Mouse (Mus musculus): ENCODE results near the gene Jaml. TPM values are rescaled to one million over a fixed set of nuclear protein-coding genes. Genes with fewer than 3 reads are reported as not detected.

The Jaml gene
- polyA plus RNA-seq, 1 experiment, result not detected

- H3K27ac ChIP-seq (ENCODE audit: control insufficient read depth, insufficient read depth, low read depth, low read length), result no peak overlapping the region
- TF ChIP-seq CTCF (IDR thresholded peaks at IDR 0.05; ENCODE audit: control insufficient read depth, insufficient read depth, insufficient replicate concordance, low read depth, low read length) (peak; percentile 86), POLR2A (IDR thresholded peaks at IDR 0.05; ENCODE audit: control insufficient read depth, low read depth, low read length) (no peak)
- peaks cover 13% of the 10 kb centered on the region for H3K4me1 ChIP-seq (ENCODE audit: control insufficient read depth, insufficient read depth, low read length)
- no peak overlapping the region for H3K4me3 ChIP-seq (ENCODE audit: control insufficient read depth, low read depth, low read length)
- H3K27me3 ChIP-seq (ENCODE audit: control insufficient read depth, insufficient read depth, low read length), result no peaks in the 10 kb centered on the region
- H3K36me3 ChIP-seq (ENCODE audit: control insufficient read depth, insufficient read depth, low read length), result no peaks in the 10 kb centered on the region
Measured at GRCm38 (mm10) chr9:45121769-45122168, 42.8 kb downstream of the Jaml start.

- H3K27me3 ChIP-seq (ENCODE audit: control insufficient read depth, insufficient read depth, low read length), result no peaks in the 10 kb centered on the region
- no peak overlapping the region for H3K27ac ChIP-seq (ENCODE audit: control insufficient read depth, insufficient read depth, low read depth, low read length)
- no peak overlapping the region for H3K4me3 ChIP-seq (ENCODE audit: control insufficient read depth, low read depth, low read length)
- H3K36me3 ChIP-seq (ENCODE audit: control insufficient read depth, insufficient read depth, low read length), result no peaks in the 10 kb centered on the region
- no peak for TF ChIP-seq POLR2A (IDR thresholded peaks at IDR 0.05; ENCODE audit: control insufficient read depth, low read depth, low read length)
- TF ChIP-seq CTCF (IDR thresholded peaks at IDR 0.05; ENCODE audit: control insufficient read depth, insufficient read depth, insufficient replicate concordance, low read depth, low read length), result no peak
- H3K4me1 ChIP-seq (ENCODE audit: control insufficient read depth, insufficient read depth, low read length), result peaks cover 15% of the 10 kb centered on the region
Measured at GRCm38 (mm10) chr9:45122209-45122761, 43.3 kb downstream of the Jaml start.

- Histone ChIP-seq H3K4me1 (ENCODE audit: control insufficient read depth, insufficient read depth, low read length) (peaks cover 23% of the 10 kb centered on the region), H3K36me3 (ENCODE audit: control insufficient read depth, insufficient read depth, low read length) (no peaks in the 10 kb centered on the region), H3K27me3 (ENCODE audit: control insufficient read depth, insufficient read depth, low read length) (no peaks in the 10 kb centered on the region), H3K27ac (ENCODE audit: control insufficient read depth, insufficient read depth, low read depth, low read length) (no peak overlapping the region), H3K4me3 (ENCODE audit: control insufficient read depth, low read depth, low read length) (peak overlapping the region; percentile 1; the same call in 1 of the 2 replicates)
- TF ChIP-seq CTCF (IDR thresholded peaks at IDR 0.05; ENCODE audit: control insufficient read depth, insufficient read depth, insufficient replicate concordance, low read depth, low read length) (no peak), POLR2A (IDR thresholded peaks at IDR 0.05; ENCODE audit: control insufficient read depth, low read depth, low read length) (no peak)
Measured at GRCm38 (mm10) chr9:45125211-45125610, 46.2 kb downstream of the Jaml start.

GRCm38 (mm10) chr9:45126941-45127340 lies 48.0 kb downstream of the Jaml start:
- Histone ChIP-seq H3K27me3 (ENCODE audit: control insufficient read depth, insufficient read depth, low read length) (no peaks in the 10 kb centered on the region), H3K27ac (ENCODE audit: control insufficient read depth, insufficient read depth, low read depth, low read length) (no peak overlapping the region), H3K4me3 (ENCODE audit: control insufficient read depth, low read depth, low read length) (no peak overlapping the region), H3K4me1 (ENCODE audit: control insufficient read depth, insufficient read depth, low read length) (peaks cover 23% of the 10 kb centered on the region), H3K36me3 (ENCODE audit: control insufficient read depth, insufficient read depth, low read length) (no peaks in the 10 kb centered on the region)
- TF ChIP-seq POLR2A (IDR thresholded peaks at IDR 0.05; ENCODE audit: control insufficient read depth, low read depth, low read length), result no peak
- TF ChIP-seq CTCF (IDR thresholded peaks at IDR 0.05; ENCODE audit: control insufficient read depth, insufficient read depth, insufficient replicate concordance, low read depth, low read length), result no peak

GRCm38 (mm10) chr9:45130119-45130518 lies 51.1 kb downstream of the Jaml start:
- H3K4me1 ChIP-seq (ENCODE audit: control insufficient read depth, insufficient read depth, low read length), result peaks cover 23% of the 10 kb centered on the region
- H3K27ac ChIP-seq (ENCODE audit: control insufficient read depth, insufficient read depth, low read depth, low read length), result no peak overlapping the region
- no peaks in the 10 kb centered on the region for H3K36me3 ChIP-seq (ENCODE audit: control insufficient read depth, insufficient read depth, low read length)
- TF ChIP-seq POLR2A (IDR thresholded peaks at IDR 0.05; ENCODE audit: control insufficient read depth, low read depth, low read length) (no peak), CTCF (IDR thresholded peaks at IDR 0.05; ENCODE audit: control insufficient read depth, insufficient read depth, insufficient replicate concordance, low read depth, low read length) (no peak)
- H3K4me3 ChIP-seq (ENCODE audit: control insufficient read depth, low read depth, low read length), result no peak overlapping the region
- no peaks in the 10 kb centered on the region for H3K27me3 ChIP-seq (ENCODE audit: control insufficient read depth, insufficient read depth, low read length)

GRCm38 (mm10) chr9:45133484-45134310 lies 54.7 kb downstream of the Jaml start:
- Histone ChIP-seq H3K4me1 (ENCODE audit: control insufficient read depth, insufficient read depth, low read length) (peaks cover 3% of the 10 kb centered on the region; the same call in 1 of the 2 replicates), H3K27me3 (ENCODE audit: control insufficient read depth, insufficient read depth, low read length) (peaks cover 3% of the 10 kb centered on the region; the same call in 1 of the 2 replicates), H3K4me3 (ENCODE audit: control insufficient read depth, low read depth, low read length) (no peak overlapping the region), H3K27ac (ENCODE audit: control insufficient read depth, insufficient read depth, low read depth, low read length) (no peak overlapping the region), H3K36me3 (ENCODE audit: control insufficient read depth, insufficient read depth, low read length) (no peaks in the 10 kb centered on the region)
- no peak for TF ChIP-seq POLR2A (IDR thresholded peaks at IDR 0.05; ENCODE audit: control insufficient read depth, low read depth, low read length)
- peak; percentile 51; the same call in 1 of the 2 replicates for TF ChIP-seq CTCF (IDR thresholded peaks at IDR 0.05; ENCODE audit: control insufficient read depth, insufficient read depth, insufficient replicate concordance, low read depth, low read length)

GRCm38 (mm10) chr9:45136442-45137169 lies 57.6 kb downstream of the Jaml start:
- no peak overlapping the region for H3K4me3 ChIP-seq (ENCODE audit: control insufficient read depth, low read depth, low read length)
- H3K36me3 ChIP-seq (ENCODE audit: control insufficient read depth, insufficient read depth, low read length), result no peaks in the 10 kb centered on the region
- H3K4me1 ChIP-seq (ENCODE audit: control insufficient read depth, insufficient read depth, low read length), result peaks cover 3% of the 10 kb centered on the region; the same call in 1 of the 2 replicates

More at GRCm38 (mm10) chr9:45136442-45137169, 57.6 kb downstream of the Jaml start:
- Histone ChIP-seq H3K27ac (ENCODE audit: control insufficient read depth, insufficient read depth, low read depth, low read length) (no peak overlapping the region), H3K27me3 (ENCODE audit: control insufficient read depth, insufficient read depth, low read length) (peaks cover 6% of the 10 kb centered on the region; the same call in 1 of the 2 replicates)
- TF ChIP-seq POLR2A (IDR thresholded peaks at IDR 0.05; ENCODE audit: control insufficient read depth, low read depth, low read length), result no peak
- TF ChIP-seq CTCF (IDR thresholded peaks at IDR 0.05; ENCODE audit: control insufficient read depth, insufficient read depth, insufficient replicate concordance, low read depth, low read length), result no peak
